Mouse (Mus musculus) embryo, embryonic 10 days (tissue): ENCODE measurements around the gene Wdr82.
A peak's percentile ranks its signal among the peaks of the same experiment; 100 is the strongest.

Experiments used
- DNase-seq: peaks from one replicate; pipeline ENCODE4 v3.0.0-alpha.2; 2015; ENCODE audit warnings: low spot score

Gene Wdr82

DNA sequence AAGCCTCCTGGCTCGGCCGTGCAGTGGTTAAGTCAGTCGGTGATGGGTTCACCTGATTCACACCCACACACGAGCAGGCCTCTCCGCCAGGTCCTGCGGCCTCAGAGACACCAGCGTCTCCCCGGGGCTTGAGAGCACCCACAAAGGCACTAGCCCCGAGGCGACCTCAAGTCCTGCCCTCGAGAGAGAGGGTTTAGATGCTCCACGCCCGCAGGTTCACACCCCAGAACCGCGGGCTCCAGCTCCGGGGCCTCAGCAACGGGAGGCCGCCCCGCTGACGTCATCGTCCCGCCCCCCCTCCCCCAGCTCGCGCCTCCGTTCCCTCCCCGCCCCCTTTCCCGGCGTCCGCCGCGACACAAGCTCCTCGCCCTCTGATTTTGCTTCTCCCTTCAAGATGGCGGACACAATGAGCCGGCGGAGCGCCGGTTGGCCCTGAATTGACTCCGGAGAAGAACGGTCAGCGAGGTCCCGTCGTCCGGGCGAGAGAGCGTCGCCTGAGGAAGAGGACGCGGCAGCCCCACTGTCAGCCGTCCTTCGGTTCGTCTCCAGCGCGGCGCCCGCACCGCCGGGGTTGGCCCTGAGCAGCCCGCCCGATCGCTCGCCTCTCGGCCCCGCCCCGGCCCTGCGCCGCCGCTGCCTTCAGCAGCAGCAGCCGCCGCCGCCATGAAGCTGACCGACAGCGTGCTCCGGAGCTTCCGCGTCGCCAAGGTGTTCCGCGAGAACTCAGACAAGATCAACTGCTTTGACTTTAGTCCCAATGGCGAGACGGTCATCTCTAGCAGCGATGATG is at the start of gene Wdr82:
Gene Wdr82, plus strand, starts transcription at position 373 of the 790 bp plus-strand sequence.
- DNase-seq: peak; percentile 91

DNA sequence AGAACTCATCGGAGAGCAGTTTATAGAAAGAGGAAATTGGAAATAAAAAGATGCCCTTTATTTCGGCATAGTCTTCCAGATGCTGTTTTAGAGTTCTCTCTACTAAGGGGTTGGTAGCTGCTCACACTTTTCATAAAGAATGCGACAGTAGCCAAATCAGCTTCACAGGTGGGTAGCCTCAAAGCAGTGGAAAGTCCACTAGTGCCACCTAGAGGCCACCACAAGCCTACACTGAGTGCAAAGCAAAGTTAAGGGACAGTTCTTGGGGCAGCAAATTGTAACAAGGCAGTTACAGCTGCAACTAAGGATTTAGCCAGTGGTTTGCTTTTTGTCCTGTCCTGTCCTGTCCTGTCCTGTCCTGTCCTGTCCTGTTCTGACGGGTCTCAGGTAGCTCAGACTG is 47.1 kb upstream of the Wdr82 start:
- peak; percentile 73 for DNase-seq

DNA sequence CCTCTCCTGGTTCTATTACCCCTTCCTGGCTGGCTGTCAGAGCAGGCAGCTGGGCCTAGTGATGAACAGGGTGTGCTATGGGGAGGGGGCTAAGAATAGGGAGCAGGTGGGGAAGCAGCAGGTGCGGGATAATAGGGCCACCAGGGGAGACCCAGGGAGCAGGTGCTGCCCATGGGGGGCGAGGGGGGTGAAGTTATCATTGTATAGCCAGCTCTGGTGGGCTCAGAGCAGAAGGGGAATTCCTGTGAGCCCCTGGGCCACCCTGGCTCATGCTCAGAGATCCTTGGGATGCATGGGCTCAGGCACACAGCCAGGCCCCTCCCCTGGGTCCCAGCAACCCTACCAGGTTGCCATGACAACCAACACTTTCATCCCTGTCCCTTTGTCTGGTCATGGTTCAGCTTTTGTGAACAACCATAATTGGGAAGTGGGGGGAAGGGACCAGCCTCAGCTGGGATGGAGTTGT is 43.9 kb upstream of the Wdr82 start:
- peak; percentile 93 for DNase-seq

DNA sequence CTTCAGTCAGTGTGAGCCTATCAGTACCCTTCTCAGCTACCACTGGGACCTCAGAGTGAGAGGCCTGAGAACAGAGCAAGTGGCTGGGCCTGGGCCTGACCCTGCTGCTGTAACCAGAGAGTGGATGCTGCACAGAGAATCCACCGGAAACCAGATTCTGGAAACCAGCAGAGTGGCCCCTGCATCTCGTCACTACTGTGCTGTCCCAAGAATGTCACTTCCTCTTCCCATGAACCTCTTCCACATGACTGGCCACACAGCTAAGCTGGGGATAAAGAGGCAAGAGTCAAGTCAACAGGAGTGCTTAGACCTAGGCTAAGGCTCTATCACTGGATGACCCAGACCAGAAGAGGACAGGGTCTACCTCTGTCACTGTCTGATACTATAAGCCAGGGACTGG is 41.7 kb upstream of the Wdr82 start:
- DNase-seq: no peak

DNA sequence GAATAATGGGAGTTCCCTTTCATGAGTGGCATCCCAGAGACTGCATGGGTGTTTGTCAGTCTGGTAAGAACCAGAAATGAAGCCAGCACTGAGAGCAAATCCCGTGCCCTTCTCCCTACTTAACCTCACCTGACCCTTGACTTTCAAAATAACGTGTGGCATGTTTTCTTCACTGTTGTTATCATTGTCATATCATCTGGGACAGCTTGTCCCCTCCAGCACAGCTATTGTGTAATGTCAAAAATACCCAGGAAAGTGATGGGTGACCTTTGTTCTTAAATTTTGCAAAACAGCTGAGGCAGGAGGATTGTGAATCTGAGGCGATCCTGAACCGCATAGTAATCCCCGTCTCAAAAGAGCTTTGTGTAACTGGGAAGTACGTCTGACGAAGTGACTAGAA is 40.5 kb upstream of the Wdr82 start:
- DNase-seq: no peak

DNA sequence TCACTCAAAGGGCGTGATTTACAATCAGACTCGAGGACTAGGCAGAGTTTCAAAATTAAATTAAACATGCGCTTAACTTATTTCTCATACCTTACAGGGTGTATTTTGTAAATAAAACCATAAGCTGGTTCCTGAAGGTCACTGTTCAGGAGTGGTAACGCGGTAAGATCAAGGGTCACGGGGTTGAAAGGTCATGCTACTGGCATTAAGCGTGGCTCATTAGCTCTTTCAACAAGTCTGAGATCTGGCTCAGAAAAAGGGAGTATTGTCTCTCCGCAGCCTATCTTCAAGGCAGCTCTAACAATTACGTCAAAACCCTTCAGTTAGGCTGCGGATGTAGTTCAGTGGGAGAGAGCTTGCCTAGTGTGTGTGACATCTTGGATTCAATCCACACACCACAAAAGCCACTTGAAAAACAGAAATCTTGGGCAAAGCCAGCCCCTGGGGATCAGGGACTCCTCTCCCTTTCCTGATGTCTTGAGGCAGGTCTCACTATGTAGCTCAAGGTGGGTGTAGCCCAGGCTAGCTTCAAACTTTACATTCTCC is 33.0 kb upstream of the Wdr82 start:
- peak; percentile 86 for DNase-seq

DNA sequence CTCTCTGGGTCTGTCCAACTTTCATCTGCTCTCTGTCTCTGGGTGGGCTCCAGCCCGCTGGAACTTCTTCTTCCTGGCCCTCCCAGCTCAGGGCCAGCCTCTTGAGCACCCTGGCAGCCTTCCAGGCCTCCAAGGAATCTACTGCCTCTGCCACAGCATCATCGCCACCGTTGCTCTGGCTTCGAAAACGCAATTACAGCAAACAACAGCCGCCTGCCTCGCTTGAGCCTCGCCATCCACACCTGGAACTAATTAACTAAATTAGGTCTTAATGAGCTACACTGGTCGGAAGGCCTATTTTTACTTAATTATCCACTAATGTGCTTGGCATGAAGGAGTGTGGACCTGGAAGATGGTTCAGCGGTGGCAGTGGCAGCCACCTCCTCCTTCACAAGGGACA is 31.0 kb upstream of the Wdr82 start:
- DNase-seq: no peak

DNA sequence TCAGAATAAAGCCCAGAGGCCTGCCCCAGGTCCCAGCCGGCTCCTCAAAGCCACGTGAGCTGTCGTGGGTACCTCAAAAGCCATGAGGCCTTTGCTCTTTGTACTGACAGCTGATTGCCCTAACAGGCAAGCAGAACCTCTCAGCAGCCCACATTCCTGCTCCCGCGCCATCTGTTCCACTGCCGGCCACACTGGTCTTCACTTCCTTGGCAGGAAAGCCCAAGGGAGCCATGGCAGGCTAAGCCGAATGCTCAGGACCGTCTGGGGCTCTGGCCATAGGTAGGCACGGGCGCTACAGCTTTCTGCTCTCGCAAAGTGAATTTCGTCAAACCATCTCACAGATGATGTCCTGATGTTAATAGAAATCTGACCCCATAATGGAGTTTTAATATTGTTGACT is 28.8 kb upstream of the Wdr82 start:
- DNase-seq: no peak

DNA sequence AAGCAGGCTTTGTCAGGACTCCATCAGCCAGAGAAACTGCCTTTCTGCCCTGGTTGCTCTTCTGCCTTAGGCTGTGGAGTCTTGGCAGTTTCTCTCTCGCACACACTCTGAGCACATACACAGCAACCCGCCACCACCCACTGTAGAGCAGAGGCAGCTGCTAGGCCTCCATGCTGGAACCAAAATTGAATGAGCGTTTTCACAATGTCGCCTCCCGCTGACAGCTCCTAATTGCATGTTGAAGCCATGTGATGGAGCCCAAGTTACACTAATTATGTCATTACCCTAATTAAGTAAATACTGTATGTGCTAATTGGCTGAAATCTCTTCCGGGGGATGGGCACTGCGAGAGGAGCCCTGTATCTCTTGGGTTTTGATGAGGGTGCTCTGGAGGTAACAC is 26.6 kb upstream of the Wdr82 start:
- no peak for DNase-seq

DNA sequence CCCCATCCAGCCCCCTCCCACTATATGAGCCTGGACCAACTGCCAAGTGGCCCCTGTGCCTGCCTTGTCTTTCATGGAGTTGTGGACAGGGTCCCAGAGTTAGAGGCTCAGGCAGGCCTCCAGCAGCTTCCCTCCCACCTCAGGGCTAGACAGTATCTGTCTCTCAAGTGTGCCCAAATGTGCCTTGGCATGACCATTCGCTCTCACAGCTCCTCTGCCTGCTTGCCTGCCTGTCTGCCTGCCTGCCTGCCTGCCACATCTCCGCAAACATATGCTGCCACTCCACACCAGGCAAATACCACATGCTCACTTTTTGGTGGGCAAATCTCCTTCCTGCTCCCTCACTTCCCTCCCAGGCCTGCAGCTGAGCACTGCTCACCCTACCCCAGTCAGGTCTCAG is 25.1 kb upstream of the Wdr82 start:
- DNase-seq: no peak

DNA sequence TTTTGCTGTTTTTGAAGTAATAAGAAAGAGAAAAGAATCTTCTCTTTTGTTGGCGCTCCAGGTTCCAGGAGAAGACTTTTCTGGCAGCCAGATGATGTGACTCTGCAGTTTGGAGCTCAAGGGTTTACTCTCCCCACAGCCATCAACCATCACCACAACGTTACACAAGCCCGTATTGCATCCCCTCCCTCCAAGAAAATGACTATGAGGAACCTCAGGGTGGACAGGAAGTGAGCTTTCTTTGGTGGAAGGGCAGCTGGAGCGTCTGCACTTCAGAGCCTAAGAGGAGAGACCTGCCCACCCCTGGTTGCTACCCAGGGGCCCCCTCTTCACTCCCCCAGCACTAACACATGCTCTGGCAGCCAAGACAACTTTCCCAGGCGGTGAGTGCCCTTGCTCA is 23.4 kb upstream of the Wdr82 start:
- DNase-seq: no peak

DNA sequence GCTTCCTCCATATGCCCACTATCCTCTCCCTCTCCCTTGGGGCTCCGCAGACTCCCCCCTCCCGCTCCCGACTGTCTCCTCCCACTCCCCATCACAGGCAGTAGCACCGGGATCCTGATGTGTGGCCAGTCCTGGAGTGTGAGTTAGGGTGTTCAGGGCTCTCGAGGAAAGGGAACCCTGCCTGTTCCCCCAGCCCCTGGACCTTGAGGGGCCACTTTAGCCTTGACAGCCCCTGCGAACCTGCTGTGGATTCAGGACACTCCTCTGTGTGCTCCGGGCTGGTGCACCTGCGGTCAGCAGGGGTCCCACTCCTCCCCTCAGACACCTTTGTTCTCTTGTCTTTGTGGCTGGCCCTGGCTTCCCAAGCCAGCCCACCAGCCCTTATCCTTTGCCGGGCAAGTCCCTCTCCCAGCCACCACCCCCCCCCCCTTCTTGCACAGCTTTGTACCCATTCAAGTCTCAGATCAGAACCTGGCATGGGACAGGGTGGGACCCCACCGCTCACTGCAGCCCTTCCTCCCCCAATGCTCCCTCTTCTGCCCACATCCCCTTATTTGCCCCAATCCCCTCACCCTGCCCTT is 22.8 kb upstream of the Wdr82 start:
- no peak for DNase-seq

DNA sequence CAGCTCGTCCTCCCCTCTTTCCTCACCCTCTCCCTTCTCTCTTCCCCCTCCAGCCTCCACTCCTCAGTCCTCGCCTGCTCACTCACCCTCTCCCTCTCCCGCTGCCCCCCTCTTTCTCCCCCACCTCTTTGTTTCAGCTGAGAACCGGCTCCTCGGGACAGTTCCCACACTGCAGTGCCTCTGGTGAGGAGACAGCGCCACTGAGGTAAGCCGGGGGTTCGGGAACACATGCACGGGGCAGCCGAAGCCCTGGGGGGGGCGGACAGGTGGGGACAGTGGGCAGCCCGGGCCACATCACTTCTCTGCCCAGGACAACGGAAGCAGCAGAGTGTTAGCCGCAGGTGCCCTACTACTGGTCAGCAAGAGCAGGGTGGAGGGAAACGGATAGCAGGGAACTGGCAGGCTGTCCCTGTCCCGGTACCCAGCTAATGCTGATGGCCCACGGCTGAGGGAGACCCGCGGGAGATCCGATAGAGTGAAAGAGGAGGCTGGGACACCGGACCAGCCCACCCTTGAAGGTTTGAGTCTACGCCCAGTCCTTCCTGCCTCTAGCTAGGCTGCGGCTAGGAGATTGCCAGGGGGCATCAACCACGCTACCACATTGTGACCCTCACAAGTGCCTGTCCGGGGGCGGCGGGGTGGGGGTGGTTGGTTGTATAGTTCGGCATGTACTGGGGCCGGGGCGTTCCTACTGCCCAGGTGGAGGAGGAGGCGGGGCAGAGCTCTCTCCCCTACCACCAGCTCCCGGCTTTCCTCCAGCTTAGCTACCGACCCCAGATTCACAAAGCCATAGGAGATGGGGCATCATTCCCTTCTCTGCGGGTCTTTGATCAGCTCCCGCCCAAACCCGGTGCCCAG is 22.0 kb upstream of the Wdr82 start:
- peak; percentile 39 for DNase-seq

DNA sequence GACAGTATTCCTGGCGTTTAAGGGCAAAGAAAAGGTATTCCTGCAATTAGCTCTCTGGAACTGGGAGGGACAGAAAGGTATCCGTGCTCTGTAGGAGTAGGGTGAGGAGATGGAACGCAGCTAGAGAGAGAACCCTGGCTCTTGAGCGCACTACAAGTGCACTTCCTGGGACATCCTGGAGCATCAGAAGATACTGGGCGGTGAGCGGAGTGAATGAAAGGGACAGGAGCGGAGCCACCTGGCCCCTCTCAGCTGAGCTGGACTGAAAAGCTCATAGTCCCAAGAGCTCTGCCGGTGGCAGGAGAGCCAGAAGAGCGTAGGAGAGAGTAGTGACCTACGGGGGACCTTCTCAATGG is 21.4 kb upstream of the Wdr82 start:
- no peak for DNase-seq

DNA sequence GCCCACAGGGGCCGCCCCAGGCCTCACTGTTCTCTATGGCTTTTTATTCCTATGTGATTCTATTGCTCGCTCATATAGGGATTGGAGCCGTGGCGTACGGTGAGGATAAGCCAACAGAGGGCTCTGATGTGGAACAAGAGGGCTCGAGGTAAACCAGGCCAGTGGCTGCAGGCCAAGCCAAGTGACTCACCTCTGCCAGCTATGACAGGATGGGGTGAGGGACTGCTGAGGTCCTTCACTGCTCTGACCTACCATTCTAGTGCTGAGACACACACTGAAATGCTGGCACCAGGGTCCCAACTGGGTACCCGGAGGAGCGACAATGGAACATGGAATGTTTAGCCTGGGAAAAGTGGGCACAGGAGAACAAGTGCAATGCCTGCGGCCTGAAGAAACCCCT is 16.6 kb upstream of the Wdr82 start:
- DNase-seq: no peak

DNA sequence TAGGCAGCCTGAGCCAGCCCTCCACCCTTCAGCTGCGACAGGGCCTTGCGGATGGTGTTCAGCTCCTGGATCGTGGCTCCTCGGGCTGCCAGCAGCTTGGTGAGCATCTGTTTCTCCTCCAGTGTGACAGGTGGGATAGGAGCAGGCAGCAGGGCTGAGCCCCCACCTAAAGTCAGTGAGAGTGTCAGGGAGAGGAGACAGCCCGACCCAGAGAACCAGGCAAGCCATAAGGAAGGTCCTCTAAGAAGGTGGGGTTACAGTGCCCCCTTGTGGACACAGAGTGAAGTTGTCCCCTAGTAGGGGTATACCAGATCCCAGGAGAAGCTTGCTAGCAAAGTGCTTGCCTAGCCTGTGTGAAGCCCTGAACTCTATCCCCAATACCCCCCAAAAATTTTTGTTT is 14.3 kb upstream of the Wdr82 start:
- DNase-seq: peak; percentile 88

DNA sequence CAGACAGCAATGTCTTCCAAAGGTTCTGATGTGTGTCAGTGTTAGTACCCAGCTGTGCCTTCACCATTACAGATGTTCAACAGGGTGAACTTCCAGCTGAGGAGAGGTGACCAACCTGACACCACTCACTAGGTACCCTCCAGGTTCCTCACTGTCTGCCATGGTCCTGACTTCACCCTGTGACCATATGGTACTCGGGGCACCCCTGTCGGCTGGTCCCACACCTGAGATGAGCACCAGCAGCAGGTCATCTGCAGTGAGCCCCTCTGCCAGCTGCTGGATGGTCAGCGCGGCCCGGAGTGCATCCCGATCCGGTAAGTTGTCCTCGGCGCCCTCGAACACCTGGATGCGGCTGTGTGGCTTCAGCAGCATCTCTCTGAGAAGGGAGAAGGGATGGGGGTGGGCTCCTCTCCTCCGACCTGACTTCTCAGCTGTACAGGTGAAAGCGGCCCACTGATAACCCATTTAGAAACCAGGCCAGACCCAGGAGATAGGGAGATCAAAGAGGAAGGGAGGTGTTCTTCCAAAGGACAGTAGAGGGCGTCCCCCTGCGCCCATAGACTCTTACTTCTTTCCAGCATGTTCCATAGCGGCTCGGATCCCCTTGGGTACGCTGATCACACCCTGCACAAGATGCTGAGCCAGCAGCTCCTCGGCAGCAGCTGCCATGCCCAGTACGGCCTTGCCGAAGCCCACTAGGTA is 13.7 kb upstream of the Wdr82 start:
- no peak for DNase-seq

DNA sequence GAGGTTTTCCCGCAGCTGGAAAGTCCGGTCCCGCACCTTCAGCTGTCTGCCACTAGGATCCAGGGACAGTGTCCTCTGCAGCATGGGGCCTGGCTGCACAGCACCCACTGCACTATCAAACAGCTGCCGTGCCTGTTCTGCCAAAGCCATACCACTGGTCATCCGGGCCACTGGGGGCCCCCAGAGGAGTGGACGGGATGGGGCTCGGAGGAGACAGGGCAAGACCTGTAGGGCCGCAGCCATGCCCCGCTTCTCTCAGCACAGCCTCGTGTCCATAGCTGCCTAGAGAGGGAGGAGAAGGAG is 13.2 kb upstream of the Wdr82 start:
- DNase-seq: no peak

DNA sequence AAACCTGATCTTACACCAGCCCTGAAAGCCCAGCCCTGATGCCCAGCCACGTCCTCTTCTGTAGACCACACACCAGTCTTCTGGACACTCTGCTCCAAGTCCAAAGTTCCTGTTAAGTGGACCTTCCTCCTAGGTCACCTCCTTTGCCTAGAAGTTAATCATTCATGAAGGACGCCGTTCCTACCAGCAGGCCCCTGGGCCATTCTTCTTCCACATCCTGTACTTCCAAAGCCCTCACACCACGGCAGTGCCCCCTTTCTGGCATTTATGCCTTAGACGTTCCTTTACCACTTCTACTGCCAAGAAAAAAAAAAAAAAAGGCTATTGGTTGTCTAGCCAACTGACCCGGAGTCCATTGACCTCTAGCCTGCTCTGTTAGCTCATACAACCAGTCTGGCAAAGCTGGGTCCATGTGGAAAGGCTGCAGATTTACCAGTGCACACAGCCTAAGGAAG is 12.7 kb upstream of the Wdr82 start, which contains the start of gene Glyctk:
Gene Glyctk, minus strand, starts transcription at position 102 of the 455 bp plus-strand sequence.
- no peak for DNase-seq

DNA sequence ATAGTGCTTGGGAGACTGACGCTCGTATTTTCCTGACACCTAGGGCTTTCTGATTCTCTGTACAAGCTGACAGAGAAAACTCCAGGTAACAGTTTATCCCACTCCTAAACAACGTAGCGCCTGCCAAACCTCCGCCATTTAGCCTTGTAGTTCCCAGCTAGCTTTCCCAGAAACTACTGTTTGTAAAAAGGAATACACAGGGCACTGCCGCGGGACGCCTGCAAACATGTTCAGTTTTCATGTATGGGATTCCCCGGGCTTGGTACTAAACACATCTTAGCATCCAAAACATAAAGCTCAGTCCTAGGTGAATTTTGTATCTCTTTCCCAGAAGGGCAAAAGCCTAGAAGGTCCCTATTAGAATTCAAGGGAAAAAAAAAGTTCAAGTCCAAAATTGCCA is 11.5 kb upstream of the Wdr82 start:
- DNase-seq: no peak

DNA sequence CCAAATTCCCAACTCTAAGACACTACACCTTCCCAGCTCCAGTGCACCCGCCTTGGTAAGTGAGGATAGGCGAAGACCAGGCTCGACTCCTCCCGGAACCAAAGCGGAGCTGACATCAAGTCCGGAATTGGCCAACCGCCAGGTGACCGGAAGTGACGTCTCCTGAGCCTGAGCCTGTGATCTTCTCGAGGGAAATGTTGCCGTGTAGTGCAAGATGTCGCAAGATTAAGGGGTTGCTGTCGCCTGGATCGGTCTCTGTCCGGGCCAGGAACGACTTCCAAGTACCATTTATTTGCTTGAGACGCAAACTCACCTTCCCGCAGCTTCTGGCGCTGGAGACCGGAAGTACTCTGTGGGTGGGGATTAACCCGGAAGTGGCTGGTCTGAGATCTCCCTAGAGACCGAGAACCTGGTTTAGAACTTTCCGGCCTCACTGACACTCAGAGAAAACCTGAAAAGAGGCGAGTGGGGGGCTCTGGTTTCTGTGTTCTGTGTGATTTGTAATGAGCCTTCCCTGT is 10.9 kb upstream of the Wdr82 start:
- peak; percentile 97 for DNase-seq

DNA sequence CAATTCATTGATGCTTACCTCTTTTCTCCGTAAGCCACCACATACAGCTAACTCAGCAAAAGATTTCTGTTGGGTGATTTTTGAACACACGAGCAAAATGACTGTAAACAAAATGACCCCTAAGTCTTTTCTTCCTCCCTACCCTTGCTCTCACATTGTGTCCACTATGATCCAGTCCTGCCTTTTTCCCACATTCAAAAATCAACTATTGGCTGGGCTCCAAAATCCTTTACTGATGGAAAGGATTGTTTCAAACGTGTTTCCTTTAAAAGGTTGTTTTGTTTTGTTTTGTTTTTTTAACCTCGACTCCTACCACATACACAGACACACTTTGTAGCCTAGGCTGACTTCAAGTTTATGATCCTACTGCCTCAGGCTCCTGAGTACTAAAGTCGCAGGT is 10.3 kb upstream of the Wdr82 start:
- DNase-seq: no peak
